Mouse (Mus musculus): ENCODE measurements at regions not wholly inside any gene's neighbourhood (a gene's known extent, or its start where the extent isn't known, plus 50 kb on each side); places are given as distances from the start of the nearest gene placed in this dataset.

- TF ChIP-seq EP300 (optimal IDR thresholded peaks at IDR 0.05) (no peak), CTCF (IDR thresholded peaks at IDR 0.05; ENCODE audit: low read depth) (no peak)
Measured at GRCm38 (mm10) chr13:84750136-84750535, 439.1 kb upstream of the Ccnh start.
